Mouse (Mus musculus): ENCODE measurements around the gene Mrpl35.

Gene Mrpl35

DNA sequence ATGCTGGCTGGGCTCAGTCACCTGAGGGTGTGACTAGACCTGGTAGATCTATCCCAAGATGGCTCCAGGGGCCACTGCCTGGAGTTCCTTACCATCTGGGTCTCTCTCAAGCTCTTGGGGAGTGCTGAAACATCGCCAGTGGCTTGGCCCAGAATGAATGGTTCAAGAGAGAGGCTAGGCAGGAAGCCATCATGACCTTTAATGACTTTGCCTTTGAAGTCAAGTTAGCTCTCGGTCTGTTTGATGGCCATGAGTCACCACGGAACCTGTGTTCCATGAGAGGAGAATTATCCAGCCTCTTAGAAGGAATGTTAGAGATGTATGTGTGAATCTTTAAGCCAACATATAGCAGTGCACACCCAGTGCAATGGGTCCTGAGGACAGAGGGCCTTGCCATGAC, 27.4 kb downstream of the Mrpl35 start:
- no peak for DNase-seq

DNA sequence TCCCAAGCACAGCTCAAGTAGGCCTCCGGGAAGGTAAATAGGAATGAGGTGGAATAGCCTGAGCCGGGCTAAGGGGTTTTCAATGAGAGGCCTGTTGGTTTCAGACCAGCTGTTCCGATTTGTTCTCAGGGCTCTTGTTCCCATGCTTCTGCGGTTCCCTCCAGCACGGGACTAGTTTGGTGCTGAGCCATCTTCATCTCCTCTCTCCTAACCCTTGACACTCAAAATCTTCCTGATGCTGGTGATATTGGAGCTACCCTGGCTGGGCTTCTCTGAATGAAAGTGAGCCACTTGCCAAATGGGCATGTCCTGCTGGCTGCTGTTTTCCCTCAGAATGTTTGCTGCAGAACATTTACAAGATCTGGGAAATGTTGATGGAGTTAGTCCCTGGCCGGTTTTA, 35.0 kb downstream of the Mrpl35 start:
- no peak for DNase-seq

DNA sequence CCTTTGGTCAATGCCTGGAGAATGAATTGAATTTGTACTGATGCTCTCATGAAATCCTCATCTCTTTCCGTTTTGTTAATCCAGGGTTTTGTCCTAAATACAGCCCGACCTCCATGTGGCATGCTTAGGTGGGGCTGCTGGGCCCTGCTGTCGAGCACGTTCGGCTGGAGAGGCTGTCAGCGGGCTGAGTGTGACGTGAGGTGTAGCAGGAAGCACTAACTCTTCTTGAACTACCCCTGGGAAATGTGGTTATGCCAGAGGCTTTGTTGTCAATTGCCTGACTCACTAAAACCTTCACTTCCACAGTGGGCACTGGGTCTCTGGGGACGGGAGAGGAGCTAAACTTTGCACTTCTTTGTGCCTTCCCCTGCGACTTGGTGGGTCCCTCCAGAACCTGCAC, 38.4 kb downstream of the Mrpl35 start:
- no peak for DNase-seq

DNA sequence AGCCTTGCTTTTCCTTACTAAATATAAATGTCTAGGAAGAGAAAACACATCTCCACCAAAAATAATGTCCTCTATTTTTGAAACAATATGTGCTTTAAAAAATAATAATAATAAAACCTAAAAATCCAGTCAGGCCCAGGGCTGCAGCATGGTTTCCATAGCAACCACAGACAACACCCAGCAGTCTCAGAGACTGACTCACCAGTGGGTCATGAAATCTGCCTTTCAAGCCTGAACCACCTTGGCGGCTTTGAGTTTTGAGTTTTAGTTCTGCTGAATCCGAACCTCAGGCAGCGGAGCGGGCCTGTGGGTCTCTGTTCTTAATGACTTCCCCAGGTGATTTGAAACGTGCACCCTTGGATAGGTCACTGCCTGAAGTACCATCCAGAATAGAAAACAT, 43.6 kb downstream of the Mrpl35 start:
- no peak for DNase-seq

DNA sequence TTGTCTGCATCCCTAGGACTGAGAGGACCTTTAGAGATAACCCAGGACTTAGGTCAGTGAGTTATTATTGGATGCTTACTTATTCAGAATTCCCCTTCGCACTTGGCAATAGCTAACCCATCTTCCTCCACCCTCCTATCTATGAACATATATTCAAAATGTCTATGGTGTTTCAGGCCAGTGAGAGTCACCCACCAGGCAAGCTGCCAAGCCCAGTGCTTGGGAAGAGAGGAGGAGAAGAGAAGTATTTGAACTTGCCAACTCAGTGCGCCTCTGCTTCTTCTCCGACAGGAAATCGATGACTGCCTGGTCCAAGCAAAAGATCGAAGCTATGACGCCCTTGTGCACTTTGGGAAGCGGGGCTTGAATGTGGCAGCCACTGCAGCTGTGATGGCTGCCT, 46.3 kb downstream of the Mrpl35 start:
- no peak for DNase-seq

DNA sequence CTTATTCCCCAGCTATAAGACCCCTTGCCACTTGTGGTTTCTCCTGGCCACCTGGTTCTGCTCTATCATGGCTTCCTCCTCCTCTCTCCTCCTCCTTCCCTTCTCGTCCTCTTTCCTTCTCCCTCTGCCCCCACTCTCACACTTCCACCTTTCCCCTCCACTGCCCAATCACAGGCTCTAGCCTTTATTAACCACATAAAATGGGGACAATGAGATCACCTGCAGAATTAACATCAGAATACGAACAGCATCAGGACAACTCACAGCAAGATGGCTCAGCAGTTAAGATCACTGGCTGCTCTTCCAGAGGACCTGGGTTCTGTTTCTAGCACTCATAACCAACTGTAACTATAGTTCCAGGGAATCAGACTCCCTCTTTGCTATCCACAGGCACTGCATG, 46.9 kb downstream of the Mrpl35 start:
- DNase-seq, result no peak

DNA sequence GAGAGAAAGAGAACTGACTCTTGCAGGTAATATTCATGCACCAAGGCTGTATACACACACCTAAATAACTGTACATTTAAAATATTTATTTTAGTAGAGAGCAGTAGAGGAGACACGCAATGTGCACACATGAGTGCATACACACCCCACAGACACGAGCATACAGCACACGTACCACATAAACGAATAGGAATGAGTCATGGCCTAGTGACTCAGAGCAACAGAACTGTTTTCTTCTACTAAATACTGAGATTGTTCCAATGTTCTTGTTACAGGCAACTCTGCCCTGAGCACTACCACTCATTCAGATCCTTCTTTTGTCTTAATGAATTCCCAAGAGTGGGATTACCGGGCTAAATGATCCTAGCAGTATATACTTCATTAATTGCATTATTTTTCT, 48.8 kb downstream of the Mrpl35 start:
- no peak for DNase-seq

DNA sequence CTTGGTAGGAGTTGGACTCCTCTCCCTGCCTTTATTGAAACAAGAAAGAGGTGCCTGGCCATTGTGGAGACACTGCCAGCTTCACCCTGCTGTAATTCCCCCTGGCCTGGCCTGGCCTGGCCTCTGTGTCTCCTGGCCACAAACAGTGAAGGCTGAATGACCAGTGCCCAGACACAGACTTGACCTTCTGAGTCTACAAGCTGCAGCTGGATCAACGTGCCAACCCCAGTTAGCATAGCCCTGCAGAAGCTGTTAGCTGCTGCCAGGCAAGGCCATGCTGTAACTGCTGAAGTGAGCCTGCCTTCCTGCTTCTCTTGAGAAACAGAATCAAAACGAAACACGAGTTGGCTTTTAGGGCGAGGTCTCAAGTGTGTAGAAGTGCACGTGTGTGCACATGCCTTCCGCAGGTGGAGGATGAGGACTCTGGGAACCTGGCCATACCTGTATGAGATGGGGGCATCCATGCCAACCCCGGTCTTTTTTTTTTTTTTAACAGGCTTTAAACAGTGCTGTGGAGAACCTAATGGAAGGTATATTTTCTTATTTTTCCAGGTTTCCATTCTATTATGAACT, 54.0 kb downstream of the Mrpl35 start:
- DNase-seq, result no peak

DNA sequence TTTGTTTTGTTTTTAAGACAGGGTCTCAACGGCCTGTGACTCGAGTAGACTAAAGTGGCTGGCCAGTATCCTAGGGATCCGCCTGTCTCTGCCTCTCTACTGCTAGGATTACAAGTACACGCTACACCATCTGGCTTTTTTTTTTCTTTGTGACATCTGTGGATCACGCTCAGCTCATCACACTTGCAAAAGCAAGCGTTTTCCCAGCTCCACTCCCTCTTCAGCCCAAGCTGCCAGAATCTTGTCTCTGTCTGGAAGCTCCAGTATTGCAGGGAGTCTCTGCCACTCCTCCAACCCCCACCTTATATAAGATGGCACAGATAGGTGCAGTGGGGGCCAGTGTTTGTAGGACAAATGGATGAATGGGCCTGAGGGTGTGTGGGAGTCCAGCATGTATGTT, 54.6 kb downstream of the Mrpl35 start:
- DNase-seq, result no peak

DNA sequence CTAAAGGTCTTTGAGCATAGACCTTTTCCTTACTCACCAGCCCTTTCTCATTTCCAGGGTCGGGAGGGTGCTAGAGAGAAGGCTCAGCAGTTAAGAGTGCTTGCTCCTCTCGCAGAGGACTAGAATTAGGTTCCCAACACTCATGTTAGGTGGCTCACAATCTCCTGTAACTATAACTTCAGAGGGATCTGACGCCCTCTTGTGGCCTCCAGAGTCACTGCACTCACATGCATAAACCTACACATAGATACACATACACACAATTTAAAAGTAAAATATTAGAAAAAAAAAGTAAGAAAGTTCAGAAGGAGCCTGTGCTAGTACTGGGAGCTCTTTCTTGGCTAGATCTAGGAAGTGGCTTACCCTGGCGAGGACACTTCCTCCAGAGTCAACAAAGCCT, 55.5 kb downstream of the Mrpl35 start:
- DNase-seq, result no peak

DNA sequence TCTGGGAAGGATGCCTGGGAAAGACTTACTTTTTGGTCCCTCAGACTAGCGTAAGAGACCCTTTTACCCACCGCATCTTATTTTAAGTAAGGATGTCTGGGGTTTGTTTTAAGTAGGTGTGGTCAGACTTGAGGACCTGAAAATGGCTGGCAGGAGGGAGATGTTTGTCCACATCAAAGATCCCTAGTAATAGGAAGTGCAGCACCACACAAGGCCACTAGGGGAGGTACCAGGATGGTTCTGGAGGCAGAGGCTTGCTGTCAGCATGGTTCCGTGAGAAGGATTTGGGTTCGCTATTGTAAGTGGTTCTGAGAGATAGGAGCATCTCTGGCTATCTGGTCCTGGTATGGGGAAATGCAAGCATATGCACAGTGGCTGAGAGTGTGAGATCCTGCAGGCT, 55.9 kb downstream of the Mrpl35 start:
- DNase-seq, result no peak

DNA sequence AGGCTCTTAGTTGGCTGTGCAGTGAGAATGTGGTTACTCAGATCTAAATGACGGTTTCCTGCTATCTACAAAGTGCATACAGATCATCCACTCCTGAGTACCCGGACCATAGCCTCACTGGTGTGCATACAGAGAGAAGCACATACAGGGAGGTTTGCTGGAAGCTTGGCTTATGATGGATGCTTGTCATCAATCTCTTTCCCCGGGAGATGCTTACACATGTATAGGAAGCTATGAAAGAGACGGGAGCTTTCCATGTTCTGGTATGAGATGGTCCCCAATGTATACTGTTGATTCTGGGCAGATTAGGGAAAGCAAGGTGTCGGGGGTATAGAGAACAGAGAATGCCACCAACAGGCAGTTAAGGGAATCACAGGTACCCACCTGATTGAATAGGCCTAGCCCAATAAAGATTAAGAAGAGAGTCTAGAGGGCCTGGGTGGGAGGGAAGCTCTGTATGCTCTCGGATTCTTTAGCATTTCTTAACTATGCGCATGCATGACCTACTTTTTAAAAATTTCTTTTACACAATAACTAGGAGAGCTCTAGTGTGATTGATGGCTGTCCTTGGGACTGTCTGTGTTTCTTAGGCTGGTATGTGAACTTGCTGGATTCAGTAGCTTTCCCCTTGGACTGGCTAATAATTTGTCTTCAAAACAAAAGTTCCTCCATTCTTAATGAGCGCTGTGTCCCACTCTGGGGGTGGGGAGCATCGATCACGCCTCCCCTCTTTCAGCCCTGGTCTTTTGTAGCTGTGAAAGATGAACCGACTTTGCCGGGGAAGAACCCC, 56.7 kb downstream of the Mrpl35 start:
- DNase-seq, result peak in 1 of 2 experiments; percentile 49

DNA sequence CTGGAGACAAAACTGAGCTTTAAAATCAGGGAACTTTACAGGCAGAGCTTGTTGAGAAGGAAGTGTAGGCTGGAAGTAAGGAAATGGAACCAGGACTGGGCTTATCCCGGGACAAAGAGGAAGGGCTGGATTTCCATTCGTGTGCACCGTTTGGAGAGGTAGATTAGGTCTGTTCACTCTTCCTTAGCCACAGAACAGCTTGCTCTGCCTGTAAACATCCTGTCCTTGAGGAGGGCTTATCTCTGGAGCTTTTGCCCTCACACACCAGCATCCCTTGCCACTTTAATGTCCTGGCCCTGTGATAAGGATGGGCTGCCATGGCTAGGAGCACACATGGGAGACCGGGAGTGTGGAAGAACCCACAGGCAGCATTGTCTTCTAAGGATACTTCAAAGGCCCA, 59.0 kb downstream of the Mrpl35 start:
- DNase-seq, result no peak

Measured in cerebellum, postnatal 10 days (tissue).